Mouse (Mus musculus): Measurements from ENCODE around the gene Emid1.

DNA sequence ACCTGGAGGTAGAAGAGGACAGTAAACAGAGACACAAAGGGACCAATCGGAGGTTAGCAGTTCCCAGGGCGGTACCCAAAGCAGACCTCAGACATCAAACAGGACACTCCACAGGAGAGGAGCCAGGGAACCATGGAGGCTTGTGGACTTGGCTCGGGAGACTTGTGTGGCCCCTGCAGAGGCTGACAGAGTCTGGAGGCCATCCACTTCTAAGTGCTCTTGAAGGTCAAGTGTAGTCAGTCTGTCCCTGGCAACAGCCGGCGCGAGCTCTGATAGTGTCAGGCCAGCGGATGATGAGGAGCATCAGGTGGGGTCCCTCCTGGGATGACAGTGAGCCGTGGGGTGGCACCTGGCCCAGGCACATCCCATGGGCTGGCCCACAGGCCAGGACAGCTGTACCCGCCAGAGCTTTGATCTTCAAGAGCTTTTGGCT is 40.0 kb upstream of the Emid1 start:
- TF ChIP-seq POLR2A (IDR thresholded peaks at IDR 0.05; ENCODE audit: borderline replicate concordance, control insufficient read depth, low read depth, low read length) (no peak), CTCF (IDR thresholded peaks at IDR 0.05; ENCODE audit: control insufficient read depth, insufficient read depth, low read length) (no peak)
